Comparison of ENCODE assay signal across 8 mouse cellular contexts in genomic region chr9:100454664-100454993, GRCm38 (mm10). TPM values are rescaled to one million over a fixed set of nuclear protein-coding genes. Genes with fewer than 3 reads are reported as not detected.
DNase-seq lines count a peak whose midpoint lies in the region; ATAC-seq and TF ChIP-seq lines count a peak whose summit lies in the region.

No protein-coding gene starts in this region.

- intact Hi-C loops in gastrocnemius, adult 2 months (cut with DNase I) = loop anchor here (2.0 to 5.0 kb wide), 3 partner anchors 93 to 462 kb away; partner anchors contain the start of gene Nck1

- H3K27ac ChIP-seq in gastrocnemius, adult 2 months = peak overlapping the region; percentile 63
- H3K27ac ChIP-seq in ES-Bruce4 (ENCODE audit: insufficient read depth, low read length) = no peak overlapping the region
- H3K27ac ChIP-seq in hindbrain, embryonic 10.5 days = peak overlapping the region; percentile 70

- TF ChIP-seq EP300 in ES-Bruce4 (IDR thresholded peaks at IDR 0.05; ENCODE audit: insufficient read depth, low read depth, low read length) = no peak

- no peak for TF ChIP-seq POLR2A in ES-Bruce4 (IDR thresholded peaks at IDR 0.05; ENCODE audit: insufficient read depth, low read length)

- ATAC-seq in megakaryocyte, adult 5-6 weeks (ENCODE audit: poor library complexity, severe bottlenecking) = 0 out of 2 replicates have a peak, but pooled peaks have one; percentile 1

- H3K36me3 ChIP-seq in ES-Bruce4 (ENCODE audit: control insufficient read depth, insufficient read depth, low read length, poor library complexity, severe bottlenecking) = no peaks in the 10 kb centered on the region
- H3K36me3 ChIP-seq in hindbrain, embryonic 10.5 days = peaks cover 16% of the 10 kb centered on the region

- no peak for TF ChIP-seq CTCF in gastrocnemius, adult 2 months (IDR thresholded peaks at IDR 0.05)
- TF ChIP-seq CTCF in ES-Bruce4 (IDR thresholded peaks at IDR 0.05; ENCODE audit: low read depth, low read length) = no peak

- H3K4me3 ChIP-seq in gastrocnemius, adult 2 months = peak overlapping the region; percentile 75
- peak overlapping the region; percentile 2; the same call in 1 of the 2 replicates for H3K4me3 ChIP-seq in ES-Bruce4 (ENCODE audit: low read depth, low read length)
- H3K4me3 ChIP-seq in hindbrain, embryonic 10.5 days = peak overlapping the region; percentile 49

- peak; percentile 27 for DNase-seq in gastrocnemius, adult 2 months
- no peak for DNase-seq in gastrocnemius, postnatal 4 days (ENCODE audit: low spot score in 2 of 2)
- DNase-seq in hindbrain, embryonic 10.5 days (ENCODE audit: low spot score) = no peak
- DNase-seq in adrenal gland, adult 18-20 months (ENCODE audit: low spot score in 2 of 2) = no peak
- DNase-seq in frontal cortex, postnatal 10 days (ENCODE audit: low spot score in 2 of 2) = no peak
- DNase-seq in adrenal gland, adult 2 months = no peak

- 32% methylated on average over 9 of the region's 9 CpGs for WGBS in hindbrain, embryonic 10.5 days

- no peaks in the 10 kb centered on the region for H3K9me3 ChIP-seq in ES-Bruce4 (replicated peaks; ENCODE audit: control insufficient read depth, insufficient read depth, low read length, poor library complexity, severe bottlenecking)
- H3K9me3 ChIP-seq in hindbrain, embryonic 10.5 days = no peaks in the 10 kb centered on the region

- H3K27me3 ChIP-seq in ES-Bruce4 (ENCODE audit: control insufficient read depth, insufficient read depth, low read length, poor library complexity, severe bottlenecking) = no peaks in the 10 kb centered on the region
- H3K27me3 ChIP-seq in hindbrain, embryonic 10.5 days (ENCODE audit: insufficient read depth, poor library complexity, severe bottlenecking) = peaks cover 10% of the 10 kb centered on the region

- H3K4me1 ChIP-seq in ES-Bruce4 (ENCODE audit: control insufficient read depth, insufficient read depth, low read length) = no peaks in the 10 kb centered on the region
- H3K4me1 ChIP-seq in hindbrain, embryonic 10.5 days (replicated peaks) = peaks cover 11% of the 10 kb centered on the region

- peak overlapping the region; percentile 31; the same call in 1 of the 2 replicates for H3K9ac ChIP-seq in ES-Bruce4 (ENCODE audit: low read depth, poor library complexity, severe bottlenecking)

RNA-seq across cellular contexts. Expression of gene Il20rb, which starts 32.0 kb away (rescaled TPM):
- 1 to 10 TPM; 1.3 to 1.9 TPM for total RNA-seq in gastrocnemius, adult 2 months (2021)
- total RNA-seq in gastrocnemius, postnatal 4 days (2021) = 1 to 10 TPM; 4.8 to 5.4 TPM
- 0.43 and 0.65 TPM in 2 replicates for polyA plus RNA-seq in ES-Bruce4 (2011; ENCODE audit: insufficient read depth, insufficient read length, low read depth, missing spikeins)
- polyA plus RNA-seq in hindbrain, embryonic 10.5 days (2016; fragmentation: Nextera tagmentation; extraction: Ambion mirVana) = 1.1 and 1.6 TPM in 2 replicates
- total RNA-seq in megakaryocyte, adult 5-6 weeks (2015) = 0.91 and 1.4 TPM in 2 replicates
- 1.6 TPM in 2 replicates for total RNA-seq in megakaryocyte, adult 5-6 weeks (2017)
- 1 to 10 TPM in 1 of 2 experiments, under 1 TPM in 1; 0.63 to 1.4 TPM for total RNA-seq in adrenal gland, adult 18-20 months (2021)
- total RNA-seq in adrenal gland, adult 2 months (2021) = 1 to 10 TPM in 1 of 2 experiments, under 1 TPM in 1; 0.52 to 1.8 TPM
- polyA plus RNA-seq in adrenal gland, adult 2 months (2012; rRNA removed) = 0.42 and 0.70 TPM in 2 replicates

Comparison
In these comparisons a context has a peak if more than half of its experiments do, and no peak if none do; other contexts are left out.
1. H3K4me3 ChIP-seq: peak in every context shown above with its lines; median percentile 75 in gastrocnemius, adult 2 months; 49 in hindbrain, embryonic 10.5 days; 2 in ES-Bruce4.